Mouse (Mus musculus) small intestine, adult 2 months (tissue): ENCODE data around the gene Trim47. TPM values are rescaled to one million over a fixed set of nuclear protein-coding genes. Genes with fewer than 3 reads are reported as not detected.
"Not testable (repeated sequence)": the region's sequence is repeated elsewhere in the genome, so short reads cannot be mapped to it uniquely, and the experiment has no call there.

Source experiments
- H3K27ac ChIP-seq: fragments of 200-500 bp; 2 replicates; pipeline ENCODE4 v1.5.1; 2012; ENCODE audit warnings: low read depth, low read length, control low read depth, inconsistent platforms; ENCODE audit not compliant: insufficient read depth
- H3K27me3 ChIP-seq: fragments of 200-500 bp; 2 replicates; pipeline ENCODE4 v1.6.1; 2012; ENCODE audit warnings: mild to moderate bottlenecking, moderate library complexity, low read length, inconsistent platforms; ENCODE audit not compliant: control insufficient read depth, insufficient read depth
- H3K36me3 ChIP-seq: fragments of 200-500 bp; 2 replicates; pipeline ENCODE4 v1.6.1; 2012; ENCODE audit warnings: mild to moderate bottlenecking, low read length, control low read depth, inconsistent platforms; ENCODE audit not compliant: control insufficient read depth, insufficient read depth
- H3K4me1 ChIP-seq: fragments of 200-500 bp; 2 replicates; pipeline ENCODE4 v1.6.1; 2012; ENCODE audit warnings: low read length, inconsistent platforms, mixed read lengths; ENCODE audit not compliant: control insufficient read depth, insufficient read depth, insufficient read length
- H3K4me3 ChIP-seq: fragments of 200-500 bp; 2 replicates; pipeline ENCODE4 v1.5.1; 2012; ENCODE audit warnings: low read depth, mild to moderate bottlenecking, control low read depth, inconsistent platforms, low read length, moderate library complexity
- CTCF ChIP-seq: fragments of 200-500 bp; IDR thresholded peaks from 2 replicates; pipeline ENCODE4 v1.5.1; 2012; ENCODE audit warnings: low read depth, mild to moderate bottlenecking, control low read depth, inconsistent platforms, low read length, moderate library complexity, mixed read lengths; ENCODE audit not compliant: insufficient replicate concordance, insufficient read length; ENCODE audit errors: extremely low read depth
- POLR2A ChIP-seq: fragments of 200-500 bp; IDR thresholded peaks from 2 replicates; pipeline ENCODE4 v1.6.1; 2012; ENCODE audit warnings: low read depth, mild to moderate bottlenecking, control low read depth, inconsistent platforms, low read length, moderate library complexity
- WGBS: fragments of 180-500 bp; shearing (Covaris S2); methylation state at CpG from one replicate; pipeline ENCODE4 v1.1.7; 2018; 5-methylcytosine and 5-hydroxymethylcytosine counted together
- polyA plus RNA-seq: library from polyadenylated mRNA; depleted of rRNA; stranded (reverse); fragments of >200 nt; gene quantifications from 2 replicates; pipeline ENCODE4 v1.2.3, GENCODE M21; 2012

Trim47 gene
- polyA plus RNA-seq, 1 experiment: 28.5 TPM

- H3K27me3 ChIP-seq: no peaks in the 10 kb centered on the region
- no peak overlapping the region for H3K4me3 ChIP-seq
- TF ChIP-seq CTCF (no peak), POLR2A (no peak)
- H3K36me3 ChIP-seq: no peaks in the 10 kb centered on the region
- H3K27ac ChIP-seq: peak overlapping the region; percentile 60
- 60% methylated on average over 16 of the region's 16 CpGs for WGBS
- peaks cover 3% of the 10 kb centered on the region; the same call in 1 of the 2 replicates for H3K4me1 ChIP-seq
These were observed 33.0 kb downstream of the Trim47 start for GRCm38 (mm10) chr11:116093771-116094565.

- not testable (repeated sequence) for H3K27ac ChIP-seq, H3K4me3 ChIP-seq, H3K4me1 ChIP-seq, H3K27me3 ChIP-seq, H3K36me3 ChIP-seq
- WGBS: 88% methylated on average over 6 of the region's 6 CpGs
These were observed 34.1 kb downstream of the Trim47 start for GRCm38 (mm10) chr11:116092959-116093358.

- H3K4me1 ChIP-seq: peaks cover 12% of the 10 kb centered on the region; the same call in 1 of the 2 replicates
- 84% methylated on average over 6 of the region's 6 CpGs for WGBS
- H3K4me3 ChIP-seq: no peak overlapping the region
- H3K27me3 ChIP-seq: no peaks in the 10 kb centered on the region
- TF ChIP-seq POLR2A: no peak
- TF ChIP-seq CTCF: no peak
- no peak overlapping the region for H3K27ac ChIP-seq
- H3K36me3 ChIP-seq: no peaks in the 10 kb centered on the region
These were observed 35.4 kb downstream of the Trim47 start for GRCm38 (mm10) chr11:116091591-116091990.

- 89% methylated on average over 6 of the region's 6 CpGs for WGBS
- Histone ChIP-seq H3K36me3 (no peaks in the 10 kb centered on the region), H3K27me3 (no peaks in the 10 kb centered on the region), H3K4me3 (no peak overlapping the region), H3K27ac (no peak overlapping the region), H3K4me1 (peaks cover 17% of the 10 kb centered on the region)
- TF ChIP-seq CTCF: no peak
- TF ChIP-seq POLR2A: no peak
These were observed 37.5 kb downstream of the Trim47 start for GRCm38 (mm10) chr11:116089545-116089944.

- Histone ChIP-seq H3K4me1 (peaks cover 17% of the 10 kb centered on the region), H3K4me3 (no peak overlapping the region), H3K27ac (peak overlapping the region; percentile 99), H3K36me3 (peaks cover 2% of the 10 kb centered on the region; the same call in 1 of the 2 replicates), H3K27me3 (no peaks in the 10 kb centered on the region)
- WGBS: 32% methylated on average over 11 of the region's 11 CpGs
- TF ChIP-seq POLR2A (no peak), CTCF (no peak)
These were observed 38.1 kb downstream of the Trim47 start for GRCm38 (mm10) chr11:116088741-116089394.

GRCm38 (mm10) chr11:116088188-116088587 is 38.8 kb downstream of the Trim47 start:
- TF ChIP-seq CTCF (no peak), POLR2A (no peak)
- WGBS: 14% methylated on average over 8 of the region's 8 CpGs
- peak overlapping the region; percentile 99 for H3K27ac ChIP-seq

More at GRCm38 (mm10) chr11:116088188-116088587, 38.8 kb downstream of the Trim47 start:
- Histone ChIP-seq H3K4me1 (peaks cover 17% of the 10 kb centered on the region), H3K36me3 (peaks cover 8% of the 10 kb centered on the region), H3K4me3 (no peak overlapping the region), H3K27me3 (no peaks in the 10 kb centered on the region)
